Mouse (Mus musculus): ENCODE results near the gene 1810043G02Rik. TPM values are rescaled to one million over a fixed set of nuclear protein-coding genes. Genes with fewer than 3 reads are reported as not detected.
"Not testable (repeated sequence)": the region's sequence is repeated elsewhere in the genome, so short reads cannot be mapped to it uniquely, and the experiment has no call there.

The 1810043G02Rik gene
- polyA plus RNA-seq, 1 experiment = 12.4 TPM

GRCm38 (mm10) chr10:78002316-78002715 lies 24.0 kb downstream of the 1810043G02Rik start:
- TF ChIP-seq POLR2A (IDR thresholded peaks at IDR 0.05; ENCODE audit: borderline replicate concordance, low read depth, low read length) (no peak), CTCF (IDR thresholded peaks at IDR 0.05; ENCODE audit: low read depth, low read length) (no peak)
- Histone ChIP-seq H3K4me3 (ENCODE audit: insufficient read depth, low read length) (no peak overlapping the region), H3K4me1 (ENCODE audit: control insufficient read depth, insufficient read depth, low read length) (peaks cover 14% of the 10 kb centered on the region), H3K27ac (ENCODE audit: insufficient read depth, low read depth, low read length) (no peak overlapping the region)

GRCm38 (mm10) chr10:78004479-78005100 lies 26.3 kb downstream of the 1810043G02Rik start:
- peaks cover 24% of the 10 kb centered on the region for H3K4me1 ChIP-seq (ENCODE audit: control insufficient read depth, insufficient read depth, low read length)

GRCm38 (mm10) chr10:78005791-78006438 lies 27.6 kb downstream of the 1810043G02Rik start:
- H3K27ac ChIP-seq (ENCODE audit: insufficient read depth, low read depth, low read length) = no peak overlapping the region

More at GRCm38 (mm10) chr10:78004479-78005100, 26.3 kb downstream of the 1810043G02Rik start:
- no peak overlapping the region for H3K4me3 ChIP-seq (ENCODE audit: insufficient read depth, low read length)
- H3K27ac ChIP-seq (ENCODE audit: insufficient read depth, low read depth, low read length) = no peak overlapping the region
- no peak for TF ChIP-seq CTCF (IDR thresholded peaks at IDR 0.05; ENCODE audit: low read depth, low read length)
- no peak for TF ChIP-seq POLR2A (IDR thresholded peaks at IDR 0.05; ENCODE audit: borderline replicate concordance, low read depth, low read length)

GRCm38 (mm10) chr10:78007203-78007602 lies 28.9 kb downstream of the 1810043G02Rik start:
- H3K27ac ChIP-seq (ENCODE audit: insufficient read depth, low read depth, low read length) = no peak overlapping the region
- H3K4me3 ChIP-seq (ENCODE audit: insufficient read depth, low read length) = no peak overlapping the region
- peaks cover 28% of the 10 kb centered on the region for H3K4me1 ChIP-seq (ENCODE audit: control insufficient read depth, insufficient read depth, low read length)
- TF ChIP-seq CTCF (IDR thresholded peaks at IDR 0.05; ENCODE audit: low read depth, low read length) = no peak
- no peak for TF ChIP-seq POLR2A (IDR thresholded peaks at IDR 0.05; ENCODE audit: borderline replicate concordance, low read depth, low read length)

More at GRCm38 (mm10) chr10:78005791-78006438, 27.6 kb downstream of the 1810043G02Rik start:
- Histone ChIP-seq H3K4me1 (ENCODE audit: control insufficient read depth, insufficient read depth, low read length) (peaks cover 28% of the 10 kb centered on the region), H3K4me3 (ENCODE audit: insufficient read depth, low read length) (no peak overlapping the region)
- no peak for TF ChIP-seq POLR2A (IDR thresholded peaks at IDR 0.05; ENCODE audit: borderline replicate concordance, low read depth, low read length)
- no peak for TF ChIP-seq CTCF (IDR thresholded peaks at IDR 0.05; ENCODE audit: low read depth, low read length)

GRCm38 (mm10) chr10:78008169-78008568 lies 29.8 kb downstream of the 1810043G02Rik start:
- peak overlapping the region; percentile 6; the same call in 1 of the 2 replicates for H3K27ac ChIP-seq (ENCODE audit: insufficient read depth, low read depth, low read length)
- H3K4me1 ChIP-seq (ENCODE audit: control insufficient read depth, insufficient read depth, low read length) = peaks cover 28% of the 10 kb centered on the region
- TF ChIP-seq POLR2A (IDR thresholded peaks at IDR 0.05; ENCODE audit: borderline replicate concordance, low read depth, low read length) (no peak), CTCF (IDR thresholded peaks at IDR 0.05; ENCODE audit: low read depth, low read length) (no peak)
- H3K4me3 ChIP-seq (ENCODE audit: insufficient read depth, low read length) = peak overlapping the region; percentile 94

- 0 out of 2 replicates have a peak, but pooled peaks have one; percentile 42 for TF ChIP-seq POLR2A (IDR thresholded peaks at IDR 0.05; ENCODE audit: borderline replicate concordance, low read depth, low read length)
- TF ChIP-seq CTCF (IDR thresholded peaks at IDR 0.05; ENCODE audit: low read depth, low read length) = no peak
- Histone ChIP-seq H3K4me3 (ENCODE audit: insufficient read depth, low read length) (peak overlapping the region; percentile 94), H3K4me1 (ENCODE audit: control insufficient read depth, insufficient read depth, low read length) (peaks cover 28% of the 10 kb centered on the region), H3K27ac (ENCODE audit: insufficient read depth, low read depth, low read length) (peak overlapping the region; percentile 90)
Observed at GRCm38 (mm10) chr10:78009184-78009944, 31.0 kb downstream of the 1810043G02Rik start.

GRCm38 (mm10) chr10:78009945-78010293 lies 31.6 kb downstream of the 1810043G02Rik start, which contains the start of gene Pfkl:
Gene Pfkl (minus strand): TSS chr10:78010083.
- H3K4me3 ChIP-seq (ENCODE audit: insufficient read depth, low read length) = peak within 1 kb of the TSS; percentile 94
- TF ChIP-seq POLR2A (IDR thresholded peaks at IDR 0.05; ENCODE audit: borderline replicate concordance, low read depth, low read length) (no peak), CTCF (IDR thresholded peaks at IDR 0.05; ENCODE audit: low read depth, low read length) (no peak)
- peaks cover 30% of the 10 kb centered on the region for H3K4me1 ChIP-seq (ENCODE audit: control insufficient read depth, insufficient read depth, low read length)
- H3K27ac ChIP-seq (ENCODE audit: insufficient read depth, low read depth, low read length) = peak within 1 kb of the TSS; percentile 90

- peaks cover 34% of the 10 kb centered on the region for H3K4me1 ChIP-seq (ENCODE audit: control insufficient read depth, insufficient read depth, low read length)
- H3K27ac ChIP-seq (ENCODE audit: insufficient read depth, low read depth, low read length) = no peak overlapping the region
- TF ChIP-seq POLR2A (IDR thresholded peaks at IDR 0.05; ENCODE audit: borderline replicate concordance, low read depth, low read length) = no peak
- TF ChIP-seq CTCF (IDR thresholded peaks at IDR 0.05; ENCODE audit: low read depth, low read length) = no peak
- H3K4me3 ChIP-seq (ENCODE audit: insufficient read depth, low read length) = peak overlapping the region; percentile 28; the same call in 1 of the 2 replicates
Observed at GRCm38 (mm10) chr10:78010335-78010734, 32.0 kb downstream of the 1810043G02Rik start.

GRCm38 (mm10) chr10:78011116-78011515 lies 32.8 kb downstream of the 1810043G02Rik start:
- not testable (repeated sequence) for H3K4me3 ChIP-seq (ENCODE audit: insufficient read depth, low read length); H3K27ac ChIP-seq (ENCODE audit: insufficient read depth, low read depth, low read length)
- peaks cover 34% of the 10 kb centered on the region for H3K4me1 ChIP-seq (ENCODE audit: control insufficient read depth, insufficient read depth, low read length)

All from bone marrow macrophage, adult 2 months (primary cell).